Mouse (Mus musculus): Measurements from ENCODE around the gene Sf3a2. TPM values are rescaled to one million over a fixed set of nuclear protein-coding genes. Genes with fewer than 3 reads are reported as not detected.

Sf3a2 gene
- total and polyA plus RNA-seq, 3 experiments, result 50.4 to 210 TPM; not detected in 1

DNA sequence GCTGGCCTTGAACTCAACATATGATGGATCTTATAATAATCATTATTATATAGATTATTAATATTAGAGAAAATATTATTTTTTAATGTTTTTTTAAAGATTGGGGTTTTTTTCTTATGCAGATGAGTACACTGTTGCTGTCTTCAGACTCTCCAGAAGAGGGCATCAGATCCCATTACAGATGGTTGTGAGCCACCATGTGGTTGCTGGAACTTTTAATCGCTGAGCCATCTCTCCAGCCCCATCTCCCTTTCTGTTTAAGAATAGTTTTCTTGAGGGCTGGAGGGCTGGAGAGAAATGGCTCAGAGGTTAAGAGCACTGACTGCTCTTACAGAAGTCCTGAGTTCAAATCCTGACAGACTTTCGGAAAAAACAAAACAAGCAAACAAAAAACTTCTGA, 24.0 kb downstream of the Sf3a2 start:
- Histone ChIP-seq H3K27ac (ENCODE audit: control insufficient read depth, low read depth, low read length) (peak overlapping the region; percentile 35; the same call in 1 of the 2 replicates), H3K9me3 (replicated peaks; ENCODE audit: insufficient read depth, low read length) (no peaks in the 10 kb centered on the region), H3K79me2 (ENCODE audit: control insufficient read depth, insufficient read depth, low read length, poor library complexity) (peaks cover 4% of the 10 kb centered on the region), H3K27me3 (ENCODE audit: control insufficient read depth in 1 of 2, insufficient read depth in 2 of 2, low read length in 2 of 2) (no peaks in the 10 kb centered on the region), H3K9ac (ENCODE audit: control insufficient read depth, low read depth, low read length, poor library complexity, severe bottlenecking) (peak overlapping the region; percentile 32), H3K36me3 (ENCODE audit: control insufficient read depth in 1 of 2, insufficient read depth in 2 of 2, low read length in 2 of 2) (peaks cover 0 to 16% of the 10 kb centered on the region in 2 experiments; a peak in 1 of 4 replicates), H3K4me3 (ENCODE audit: control insufficient read depth in 1 of 2, insufficient read depth in 1 of 2, low read depth in 2 of 2, low read length in 2 of 2) (peak overlapping the region; percentile 9 to 44), H3K4me1 (ENCODE audit: control insufficient read depth in 1 of 2, insufficient read depth in 2 of 2, low read length in 2 of 2) (peaks cover 7 to 23% of the 10 kb centered on the region in 2 experiments)
- peak; percentile 78 for DNase-seq (ENCODE audit: low read depth, low spot score)
- no peak for TF ChIP-seq RCOR1 (IDR thresholded peaks at IDR 0.05; ENCODE audit: low read depth, low read length)
- no peak for TF ChIP-seq EP300 (IDR thresholded peaks at IDR 0.05; ENCODE audit: low read depth in 1 of 2, low read length in 2 of 2)
- no peak for TF ChIP-seq JUND (IDR thresholded peaks at IDR 0.05; ENCODE audit: low read depth, low read length)
- no peak for TF ChIP-seq NRF1 (IDR thresholded peaks at IDR 0.05; ENCODE audit: insufficient read depth, low read depth, low read length, poor library complexity, severe bottlenecking)
- TF ChIP-seq GABPA (IDR thresholded peaks at IDR 0.05; ENCODE audit: low read depth, low read length), result no peak
- no peak for TF ChIP-seq MYB (IDR thresholded peaks at IDR 0.05; ENCODE audit: low read depth, low read length)
- peak; percentile 98 for TF ChIP-seq MYC (IDR thresholded peaks at IDR 0.05; ENCODE audit: low read depth, low read length)
- no peak for TF ChIP-seq HCFC1 (IDR thresholded peaks at IDR 0.05; ENCODE audit: low read depth, low read length)
- TF ChIP-seq POLR2AphosphoS2 (IDR thresholded peaks at IDR 0.05; ENCODE audit: low read length), result no peak
- TF ChIP-seq ZC3H11A (IDR thresholded peaks at IDR 0.05; ENCODE audit: low read depth, low read length), result peak; percentile 41
- peak; percentile 62; the same call in 1 of the 2 replicates for TF ChIP-seq SIN3A (IDR thresholded peaks at IDR 0.05; ENCODE audit: low read length)
- no peak for TF ChIP-seq MAZ (IDR thresholded peaks at IDR 0.05; ENCODE audit: low read depth, low read length)
- TF ChIP-seq ELF1 (IDR thresholded peaks at IDR 0.05; ENCODE audit: low read depth, low read length), result no peak
- TF ChIP-seq RAD21 (IDR thresholded peaks at IDR 0.05; ENCODE audit: low read depth, low read length), result peak; percentile 54
- no peak for TF ChIP-seq TCF12 (IDR thresholded peaks at IDR 0.05; ENCODE audit: low read depth, low read length)
- TF ChIP-seq KAT2A (conservative IDR thresholded peaks at IDR 0.05; ENCODE audit: low read depth, low read length), result no peak
- no peak for TF ChIP-seq UBTF (IDR thresholded peaks at IDR 0.05; ENCODE audit: borderline replicate concordance, insufficient read depth, low read depth, low read length)
- TF ChIP-seq TBP (IDR thresholded peaks at IDR 0.05; ENCODE audit: low read depth, low read length), result peak; percentile 83
- no peak for TF ChIP-seq NELFE (IDR thresholded peaks at IDR 0.05; ENCODE audit: low read depth, low read length)
- TF ChIP-seq USF2 (IDR thresholded peaks at IDR 0.05; ENCODE audit: borderline replicate concordance in 1 of 2, insufficient read depth in 1 of 2, low read depth in 1 of 2, low read length in 2 of 2), result no peak
- no peak for TF ChIP-seq MEF2A (IDR thresholded peaks at IDR 0.05; ENCODE audit: extremely low read depth, insufficient replicate concordance, low read depth, low read length, poor library complexity, severe bottlenecking)
- TF ChIP-seq MAFK (IDR thresholded peaks at IDR 0.05; ENCODE audit: borderline replicate concordance, low read depth, low read length), result no peak
- TF ChIP-seq BHLHE40 (IDR thresholded peaks at IDR 0.05; ENCODE audit: borderline replicate concordance, low read depth, low read length), result no peak
- TF ChIP-seq E2F4 (IDR thresholded peaks at IDR 0.05; ENCODE audit: borderline replicate concordance, low read depth, low read length), result no peak
- TF ChIP-seq GATA1 (IDR thresholded peaks at IDR 0.05; ENCODE audit: low read depth, low read length), result no peak
- no peak for TF ChIP-seq CHD2 (IDR thresholded peaks at IDR 0.05; ENCODE audit: low read length)
- TF ChIP-seq MXI1 (IDR thresholded peaks at IDR 0.05; ENCODE audit: low read depth, low read length), result peak; percentile 68; the same call in 1 of the 2 replicates
- TF ChIP-seq SMC3 (IDR thresholded peaks at IDR 0.05; ENCODE audit: low read depth, low read length), result peak; percentile 69
- no peak for TF ChIP-seq ZMIZ1 (IDR thresholded peaks at IDR 0.05; ENCODE audit: low read depth, low read length)
- 0 out of 2 replicates have a peak, but pooled peaks have one; percentile 12 for TF ChIP-seq ETS1 (IDR thresholded peaks at IDR 0.05; ENCODE audit: low read depth, low read length)
- peak; percentile 84 for TF ChIP-seq ZNF384 (IDR thresholded peaks at IDR 0.05; ENCODE audit: low read depth, low read length)
- TF ChIP-seq POLR2AphosphoS5 (IDR thresholded peaks at IDR 0.05; ENCODE audit: borderline replicate concordance, low read depth, low read length), result no peak
- no peak for TF ChIP-seq CHD1 (IDR thresholded peaks at IDR 0.05; ENCODE audit: low read depth, low read length)
- no peak for TF ChIP-seq TAL1 (IDR thresholded peaks at IDR 0.05; ENCODE audit: low read length)
- no peak for TF ChIP-seq USF1 (IDR thresholded peaks at IDR 0.05; ENCODE audit: low read depth, low read length)
- TF ChIP-seq MAX (IDR thresholded peaks at IDR 0.05; ENCODE audit: low read length), result 0 out of 2 replicates have a peak, but pooled peaks have one; percentile 36
- peak; percentile 46 to 79 (median 48) for TF ChIP-seq CTCF (IDR thresholded peaks at IDR 0.05 in 2 of 3, conservative IDR thresholded peaks at IDR 0.05 in 1 of 3; ENCODE audit: control insufficient read depth in 1 of 3, insufficient read depth in 1 of 3, low read depth in 2 of 3, low read length in 3 of 3, poor library complexity in 1 of 3, severe bottlenecking in 1 of 3)
- TF ChIP-seq POLR2A (IDR thresholded peaks at IDR 0.05; ENCODE audit: control insufficient read depth in 1 of 2, insufficient read depth in 1 of 2, low read depth in 1 of 2, low read length in 2 of 2, poor library complexity in 1 of 2), result peak in 1 of 2 experiments; percentile 37; a peak in 1 of 4 replicates

Data from MEL (cell line).